Mouse (Mus musculus): ENCODE results near the gene Olfr1309. TPM values are rescaled to one million over a fixed set of nuclear protein-coding genes. Genes with fewer than 3 reads are reported as not detected.
"Not testable (repeated sequence)": the region's sequence is repeated elsewhere in the genome, so short reads cannot be mapped to it uniquely, and the experiment has no call there.

Gene Olfr1309
- total RNA-seq (2014; rRNA removed; ENCODE audit: low replicate concordance) (not detected in 2 replicates), polyA plus RNA-seq (2015; fragmentation: Nextera tagmentation; extraction: Ambion mirVana) (not detected in 2 replicates)

GRCm38 (mm10) chr2:111990181-111990580 is at the start of gene Olfr1309:
Olfr1309 (minus strand) TSS chr2:111990281.
- no peaks in the 10 kb centered on the region for H3K27me3 ChIP-seq (ENCODE audit: control insufficient read depth, insufficient read depth, low read length)
- WGBS = 36% methylated on average over 1 of the region's 1 CpGs
- no peak for ATAC-seq (ENCODE audit: insufficient read depth, low read depth)
- no peaks in the 10 kb centered on the region for H3K9me3 ChIP-seq (replicated peaks; ENCODE audit: control insufficient read depth, low read length)
- DNase-seq (ENCODE audit: low spot score) = no peak
- H3K36me3 ChIP-seq (replicated peaks; ENCODE audit: control insufficient read depth, insufficient read depth, low read length) = no peaks in the 10 kb centered on the region
- H3K4me2 ChIP-seq (ENCODE audit: low read depth, low read length) = no peak within 1 kb of the TSS
- H3K4me3 ChIP-seq (ENCODE audit: low read depth, low read length) = no peak within 1 kb of the TSS
- no peak within 1 kb of the TSS for H3K9ac ChIP-seq (replicated peaks; ENCODE audit: low read depth, low read length)
- no peaks in the 10 kb centered on the region for H3K4me1 ChIP-seq (ENCODE audit: control insufficient read depth, insufficient read depth)
- TF ChIP-seq CTCF (IDR thresholded peaks at IDR 0.05; ENCODE audit: low read depth) (no peak), EP300 (IDR thresholded peaks at IDR 0.05; ENCODE audit: low read depth) (no peak)
- no peak within 1 kb of the TSS for H3K27ac ChIP-seq (ENCODE audit: low read depth)

- ATAC-seq (ENCODE audit: insufficient read depth, low read depth); H3K4me3 ChIP-seq (ENCODE audit: low read depth, low read length); DNase-seq (ENCODE audit: low spot score); H3K4me1 ChIP-seq (ENCODE audit: control insufficient read depth, insufficient read depth); H3K27ac ChIP-seq (ENCODE audit: low read depth); H3K9ac ChIP-seq (replicated peaks; ENCODE audit: low read depth, low read length); H3K9me3 ChIP-seq (replicated peaks; ENCODE audit: control insufficient read depth, low read length); H3K27me3 ChIP-seq (ENCODE audit: control insufficient read depth, insufficient read depth, low read length); H3K4me2 ChIP-seq (ENCODE audit: low read depth, low read length); H3K36me3 ChIP-seq (replicated peaks; ENCODE audit: control insufficient read depth, insufficient read depth, low read length): not testable (repeated sequence)
- WGBS = 39% methylated on average over 6 of the region's 6 CpGs
Measured at GRCm38 (mm10) chr2:112026971-112027370, 36.9 kb upstream of the Olfr1309 start.

GRCm38 (mm10) chr2:112024312-112024711 is 34.2 kb upstream of the Olfr1309 start, which contains the start of gene Olfr1311:
Olfr1311 (minus strand) TSS chr2:112024412.
- TF ChIP-seq EP300 (IDR thresholded peaks at IDR 0.05; ENCODE audit: low read depth) = no peak
- TF ChIP-seq CTCF (IDR thresholded peaks at IDR 0.05; ENCODE audit: low read depth) = no peak
- no peak within 1 kb of the TSS for H3K4me3 ChIP-seq (ENCODE audit: low read depth, low read length)
- no peaks in the 10 kb centered on the region for H3K36me3 ChIP-seq (replicated peaks; ENCODE audit: control insufficient read depth, insufficient read depth, low read length)
- no peak within 1 kb of the TSS for H3K4me2 ChIP-seq (ENCODE audit: low read depth, low read length)
- no peak within 1 kb of the TSS for H3K9ac ChIP-seq (replicated peaks; ENCODE audit: low read depth, low read length)
- H3K27me3 ChIP-seq (ENCODE audit: control insufficient read depth, insufficient read depth, low read length) = no peaks in the 10 kb centered on the region
- H3K9me3 ChIP-seq (replicated peaks; ENCODE audit: control insufficient read depth, low read length) = no peaks in the 10 kb centered on the region
- DNase-seq (ENCODE audit: low spot score) (no peak), ATAC-seq (ENCODE audit: insufficient read depth, low read depth) (no peak)
- no peak within 1 kb of the TSS for H3K27ac ChIP-seq (ENCODE audit: low read depth)
- no peaks in the 10 kb centered on the region for H3K4me1 ChIP-seq (ENCODE audit: control insufficient read depth, insufficient read depth)
- 74% methylated on average over 2 of the region's 2 CpGs for WGBS

- no peaks in the 10 kb centered on the region for H3K9me3 ChIP-seq (replicated peaks; ENCODE audit: control insufficient read depth, low read length)
- H3K4me3 ChIP-seq (ENCODE audit: low read depth, low read length) = no peak overlapping the region
- H3K27me3 ChIP-seq (ENCODE audit: control insufficient read depth, insufficient read depth, low read length) = no peaks in the 10 kb centered on the region
- no peak for ATAC-seq (ENCODE audit: insufficient read depth, low read depth)
- 75% methylated on average over 3 of the region's 3 CpGs for WGBS
- no peak overlapping the region for H3K4me2 ChIP-seq (ENCODE audit: low read depth, low read length)
- TF ChIP-seq EP300 (IDR thresholded peaks at IDR 0.05; ENCODE audit: low read depth) (no peak), CTCF (IDR thresholded peaks at IDR 0.05; ENCODE audit: low read depth) (no peak)
- H3K36me3 ChIP-seq (replicated peaks; ENCODE audit: control insufficient read depth, insufficient read depth, low read length) = no peaks in the 10 kb centered on the region
- no peak overlapping the region for H3K27ac ChIP-seq (ENCODE audit: low read depth)
- H3K4me1 ChIP-seq (ENCODE audit: control insufficient read depth, insufficient read depth) = no peaks in the 10 kb centered on the region
- no peak for DNase-seq (ENCODE audit: low spot score)
- no peak overlapping the region for H3K9ac ChIP-seq (replicated peaks; ENCODE audit: low read depth, low read length)
Measured at GRCm38 (mm10) chr2:112014900-112015299, 24.8 kb upstream of the Olfr1309 start.

GRCm38 (mm10) chr2:112012608-112013007 is 22.5 kb upstream of the Olfr1309 start, which contains the start of gene Olfr1310:
Olfr1310 (minus strand) TSS chr2:112012708.
- Histone ChIP-seq H3K4me1 (ENCODE audit: control insufficient read depth, insufficient read depth) (no peaks in the 10 kb centered on the region), H3K27me3 (ENCODE audit: control insufficient read depth, insufficient read depth, low read length) (no peaks in the 10 kb centered on the region), H3K4me3 (ENCODE audit: low read depth, low read length) (no peak within 1 kb of the TSS), H3K4me2 (ENCODE audit: low read depth, low read length) (no peak within 1 kb of the TSS), H3K36me3 (replicated peaks; ENCODE audit: control insufficient read depth, insufficient read depth, low read length) (no peaks in the 10 kb centered on the region), H3K9me3 (replicated peaks; ENCODE audit: control insufficient read depth, low read length) (no peaks in the 10 kb centered on the region), H3K9ac (replicated peaks; ENCODE audit: low read depth, low read length) (no peak within 1 kb of the TSS), H3K27ac (ENCODE audit: low read depth) (no peak within 1 kb of the TSS)
- ATAC-seq (ENCODE audit: insufficient read depth, low read depth) (no peak), DNase-seq (ENCODE audit: low spot score) (no peak)
- TF ChIP-seq CTCF (IDR thresholded peaks at IDR 0.05; ENCODE audit: low read depth) = no peak
- TF ChIP-seq EP300 (IDR thresholded peaks at IDR 0.05; ENCODE audit: low read depth) = no peak

- Histone ChIP-seq H3K4me2 (ENCODE audit: low read depth, low read length) (no peak within 1 kb of the TSS), H3K27me3 (ENCODE audit: control insufficient read depth, insufficient read depth, low read length) (no peaks in the 10 kb centered on the region), H3K27ac (ENCODE audit: low read depth) (no peak within 1 kb of the TSS), H3K4me3 (ENCODE audit: low read depth, low read length) (no peak within 1 kb of the TSS), H3K9ac (replicated peaks; ENCODE audit: low read depth, low read length) (no peak within 1 kb of the TSS), H3K4me1 (ENCODE audit: control insufficient read depth, insufficient read depth) (no peaks in the 10 kb centered on the region), H3K36me3 (replicated peaks; ENCODE audit: control insufficient read depth, insufficient read depth, low read length) (no peaks in the 10 kb centered on the region), H3K9me3 (replicated peaks; ENCODE audit: control insufficient read depth, low read length) (no peaks in the 10 kb centered on the region; the same call in 1 of the 2 replicates)
- TF ChIP-seq CTCF (IDR thresholded peaks at IDR 0.05; ENCODE audit: low read depth) (no peak), EP300 (IDR thresholded peaks at IDR 0.05; ENCODE audit: low read depth) (no peak)
- 38% methylated on average over 1 of the region's 1 CpGs for WGBS
- ATAC-seq (ENCODE audit: insufficient read depth, low read depth) = no peak
- no peak for DNase-seq (ENCODE audit: low spot score)
Measured at GRCm38 (mm10) chr2:111964844-111965243, 25.2 kb downstream of the Olfr1309 start, which contains the start of gene Olfr1308. Olfr1308 (minus strand) TSS chr2:111964944.
